14 mouse cellular contexts compared by ENCODE assay signal in genomic region chr13:28782081-28782480, GRCm38 (mm10).
DNase-seq lines count a peak whose midpoint lies in the region; ATAC-seq and TF ChIP-seq lines count a peak whose summit lies in the region.
"Had no signal": no experiment of that assay in that cellular context is flagged by ENCODE, and none has a peak within 500 bp of the region (broad histone marks: within the 10 kb centered on the region; RNA-seq: fewer than 3 reads in every experiment).

No protein-coding gene starts in this region.

- ATAC-seq in forebrain, embryonic 16.5 days: peak; percentile 24; the same call in 1 of the 2 replicates
- no peak for ATAC-seq in monocyte, adult 5-6 weeks (replicated peaks; ENCODE audit: insufficient number of reproducible peaks, low FRiP score, low TSS enrichment, poor library complexity, severe bottlenecking)
- ATAC-seq in liver, embryonic 12.5 days: no peak

- H3K27ac ChIP-seq in thymus, adult 2 months (ENCODE audit: control insufficient read depth, insufficient read depth, low read length): 0 out of 2 replicates have a peak overlapping the region, but pooled peaks have one; percentile 22
- H3K27ac ChIP-seq in forebrain, embryonic 16.5 days (ENCODE audit: low read length): peak overlapping the region; percentile 71
- peak overlapping the region; percentile 91 for H3K27ac ChIP-seq in midbrain, embryonic 10.5 days (replicated peaks)
- no peak overlapping the region for H3K27ac ChIP-seq in liver, embryonic 12.5 days
- H3K27ac ChIP-seq: layer of hippocampus, adult 2 months; liver, embryonic 15.5 days had no signal

- no peaks in the 10 kb centered on the region for H3K27me3 ChIP-seq in thymus, adult 2 months (ENCODE audit: control insufficient read depth, insufficient read depth, low read length)
- no peaks in the 10 kb centered on the region for H3K27me3 ChIP-seq in forebrain, embryonic 16.5 days (replicated peaks; ENCODE audit: control insufficient read depth, insufficient read depth, low read length)
- H3K27me3 ChIP-seq in midbrain, embryonic 10.5 days (ENCODE audit: low read depth, poor library complexity, severe bottlenecking): peaks cover 8% of the 10 kb centered on the region; the same call in 1 of the 2 replicates
- no peaks in the 10 kb centered on the region for H3K27me3 ChIP-seq in liver, embryonic 12.5 days (replicated peaks)
- H3K27me3 ChIP-seq: CH12.LX; liver, embryonic 15.5 days had no signal

- no peak overlapping the region for H3K4me2 ChIP-seq in forebrain, embryonic 16.5 days (ENCODE audit: low read length)
- H3K4me2 ChIP-seq in liver, embryonic 12.5 days: no peak overlapping the region
- H3K4me2 ChIP-seq: liver, embryonic 15.5 days had no signal

- H3K9ac ChIP-seq in forebrain, embryonic 16.5 days (replicated peaks; ENCODE audit: low read depth, low read length): peak overlapping the region; percentile 44
- H3K9ac ChIP-seq in liver, embryonic 12.5 days: no peak overlapping the region
- H3K9ac ChIP-seq: liver, embryonic 15.5 days had no signal

- no peaks in the 10 kb centered on the region for H3K36me3 ChIP-seq in thymus, adult 2 months (ENCODE audit: control insufficient read depth, insufficient read depth, low read length)
- no peaks in the 10 kb centered on the region for H3K36me3 ChIP-seq in forebrain, embryonic 16.5 days (ENCODE audit: control insufficient read depth, insufficient read depth)
- peaks cover 8% of the 10 kb centered on the region; the same call in 1 of the 2 replicates for H3K36me3 ChIP-seq in midbrain, embryonic 10.5 days
- no peaks in the 10 kb centered on the region for H3K36me3 ChIP-seq in liver, embryonic 12.5 days
- H3K36me3 ChIP-seq: liver, embryonic 15.5 days had no signal

- no peak for TF ChIP-seq POLR2A in thymus, adult 2 months (IDR thresholded peaks at IDR 0.05; ENCODE audit: control insufficient read depth, extremely low read depth, insufficient read depth, low read length, poor library complexity)

- 52% methylated on average over 5 of the region's 5 CpGs for WGBS in thymus, adult 2 months
- WGBS in forebrain, embryonic 16.5 days: 9% methylated on average over 5 of the region's 5 CpGs
- 14% methylated on average over 5 of the region's 5 CpGs for WGBS in midbrain, embryonic 10.5 days
- 51% methylated on average over 5 of the region's 5 CpGs for WGBS in liver, embryonic 12.5 days (ENCODE audit: insufficient replicate concordance)

- no peak for TF ChIP-seq CTCF in thymus, adult 2 months (IDR thresholded peaks at IDR 0.05; ENCODE audit: borderline replicate concordance, control insufficient read depth, extremely low read depth, insufficient read depth, low read length, poor library complexity)

- H3K4me1 ChIP-seq in thymus, adult 2 months (replicated peaks; ENCODE audit: control insufficient read depth, insufficient read depth, low read length): peaks cover 22% of the 10 kb centered on the region
- peaks cover 40% of the 10 kb centered on the region for H3K4me1 ChIP-seq in forebrain, embryonic 16.5 days (replicated peaks; ENCODE audit: control insufficient read depth, insufficient read depth, low read length)
- peaks cover 88% of the 10 kb centered on the region for H3K4me1 ChIP-seq in midbrain, embryonic 10.5 days
- no peaks in the 10 kb centered on the region; the same call in 1 of the 2 replicates for H3K4me1 ChIP-seq in liver, embryonic 12.5 days
- H3K4me1 ChIP-seq: liver, embryonic 15.5 days had no signal

- no peak for DNase-seq in thymus, adult 2 months
- DNase-seq in thymus, postnatal 4 days: no peak
- DNase-seq in midbrain, embryonic 10.5 days (ENCODE audit: low spot score): peak; percentile 53
- peak; percentile 18 for DNase-seq in yolk sac, embryonic 10.5 days (ENCODE audit: low spot score)
- no peak for DNase-seq in left cerebral cortex, postnatal 10 days (ENCODE audit: extremely low spot score in 1 of 2, low spot score in 2 of 2)
- DNase-seq: cerebellum, adult 2 months; thymus, postnatal 25 days had no signal

- intact Hi-C loops in left cerebral cortex, postnatal 10 days (cut with DNase I): no loop called here

- no peak overlapping the region for H3K4me3 ChIP-seq in thymus, adult 2 months (ENCODE audit: control insufficient read depth, insufficient read depth, low read length)
- no peak overlapping the region for H3K4me3 ChIP-seq in forebrain, embryonic 16.5 days (replicated peaks; ENCODE audit: low read length)
- H3K4me3 ChIP-seq in midbrain, embryonic 10.5 days: peak overlapping the region; percentile 35
- H3K4me3 ChIP-seq in liver, embryonic 12.5 days: no peak overlapping the region
- H3K4me3 ChIP-seq: layer of hippocampus, adult 2 months; liver, embryonic 15.5 days; myocyte had no signal

- H3K9me3 ChIP-seq in forebrain, embryonic 16.5 days (ENCODE audit: control insufficient read depth, low read length): no peaks in the 10 kb centered on the region
- no peaks in the 10 kb centered on the region for H3K9me3 ChIP-seq in midbrain, embryonic 10.5 days (replicated peaks)
- no peaks in the 10 kb centered on the region for H3K9me3 ChIP-seq in liver, embryonic 12.5 days (replicated peaks)
- H3K9me3 ChIP-seq: liver, embryonic 15.5 days had no signal

Comparison
In these comparisons a context has a peak if more than half of its experiments do, and no peak if none do; other contexts are left out.
1. DNase-seq: peak in midbrain, embryonic 10.5 days (single experiment) and yolk sac, embryonic 10.5 days (single experiment); none in thymus, adult 2 months (single experiment), thymus, postnatal 4 days (single experiment) and left cerebral cortex, postnatal 10 days (0 of 2).